Mouse (Mus musculus) limb, embryonic 13.5 days (tissue): ENCODE measurements at regions not wholly inside any gene's neighbourhood (a gene's known extent, or its start where the extent isn't known, plus 50 kb on each side); places are given as distances from the start of the nearest gene placed in this dataset.

Experiments
- ATAC-seq: fragments of 200-750 bp; cut with Nextera tagmentation; 2 replicates; pipeline ENCODE4 v1.8.0; 2017; ENCODE audit warnings: low read depth, moderate number of reproducible peaks, moderate TSS enrichment; ENCODE audit not compliant: low FRiP score
- H3K27ac ChIP-seq: fragments of 300-500 bp; sonication (generic); 2 replicates; pipeline ENCODE4 v1.5.1; 2015; ENCODE audit warnings: inconsistent platforms, mild to moderate bottlenecking, moderate library complexity
- H3K27me3 ChIP-seq: fragments of 300-500 bp; sonication (generic); 2 replicates; pipeline ENCODE4 v1.6.1; 2015; ENCODE audit warnings: mild to moderate bottlenecking, inconsistent platforms
- H3K36me3 ChIP-seq: fragments of 300-500 bp; sonication (generic); 2 replicates; pipeline ENCODE4 v1.6.1; 2015; ENCODE audit warnings: inconsistent platforms, mild to moderate bottlenecking, moderate library complexity
- H3K4me1 ChIP-seq: fragments of 300-500 bp; sonication (generic); 2 replicates; pipeline ENCODE4 v1.6.1; 2015; ENCODE audit warnings: inconsistent platforms
- H3K4me2 ChIP-seq: fragments of 300-500 bp; sonication (generic); replicated peaks from 2 replicates; pipeline ENCODE4 v1.6.1; 2015; ENCODE audit warnings: inconsistent platforms, mild to moderate bottlenecking, moderate library complexity
- H3K4me3 ChIP-seq: fragments of 300-500 bp; sonication (generic); 2 replicates; pipeline ENCODE4 v1.5.1; 2015; ENCODE audit warnings: moderate library complexity, mild to moderate bottlenecking, inconsistent platforms
- H3K9ac ChIP-seq: fragments of 300-500 bp; sonication (generic); 2 replicates; pipeline ENCODE4 v1.6.1; 2015; ENCODE audit warnings: mild to moderate bottlenecking, inconsistent platforms
- H3K9me3 ChIP-seq: fragments of 300-500 bp; sonication (generic); 2 replicates; pipeline ENCODE4 v1.6.1; 2016; ENCODE audit warnings: inconsistent platforms
- WGBS: fragments of 180-500 bp; shearing (Covaris S2); methylation state at CpG from one replicate; pipeline ENCODE4 v1.1.7; 2015; 5-methylcytosine and 5-hydroxymethylcytosine counted together

DNA sequence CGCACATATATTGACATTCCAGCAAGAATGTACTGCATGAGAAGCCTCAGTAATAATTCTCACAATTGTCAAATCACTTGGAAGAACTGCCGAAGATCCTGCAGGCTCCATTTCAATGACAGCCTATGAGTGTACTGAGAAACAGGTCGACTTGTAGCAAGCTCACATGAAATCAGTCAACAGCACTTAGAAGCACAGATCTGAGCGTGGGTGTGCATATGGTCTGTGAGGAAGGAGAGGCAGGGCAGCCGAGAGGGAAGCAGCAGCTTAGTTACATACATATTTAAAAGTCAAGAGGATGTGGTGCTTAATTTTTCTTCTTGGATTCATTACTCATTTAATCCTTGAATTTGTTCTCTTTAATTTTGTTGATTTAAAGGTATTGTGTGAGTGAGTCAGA is 967.4 kb upstream of the Epha7 start:
- Histone ChIP-seq H3K4me3 (no peak overlapping the region), H3K36me3 (no peaks in the 10 kb centered on the region), H3K27me3 (no peaks in the 10 kb centered on the region), H3K4me1 (no peaks in the 10 kb centered on the region), H3K27ac (no peak overlapping the region), H3K9ac (no peak overlapping the region), H3K9me3 (no peaks in the 10 kb centered on the region), H3K4me2 (no peak overlapping the region)
- ATAC-seq, result no peak
- WGBS, result 79% methylated on average over 5 of the region's 5 CpGs

GRCm38 (mm10) chr4:27846106-27846622 is 966.8 kb upstream of the Epha7 start:
- 94% methylated on average over 5 of the region's 5 CpGs for WGBS
- Histone ChIP-seq H3K9ac (no peak overlapping the region), H3K36me3 (no peaks in the 10 kb centered on the region)

GRCm38 (mm10) chr4:27856086-27856485 is 956.8 kb upstream of the Epha7 start:
- ATAC-seq, result no peak
- H3K36me3 ChIP-seq, result no peaks in the 10 kb centered on the region
- H3K27me3 ChIP-seq, result no peaks in the 10 kb centered on the region
- no peak overlapping the region for H3K9ac ChIP-seq
- no peaks in the 10 kb centered on the region for H3K4me1 ChIP-seq
- 88% methylated on average over 2 of the region's 2 CpGs for WGBS
- no peaks in the 10 kb centered on the region for H3K9me3 ChIP-seq
- no peak overlapping the region for H3K4me3 ChIP-seq
- H3K4me2 ChIP-seq, result no peak overlapping the region
- no peak overlapping the region for H3K27ac ChIP-seq

More at GRCm38 (mm10) chr4:27846106-27846622, 966.8 kb upstream of the Epha7 start:
- Histone ChIP-seq H3K9me3 (no peaks in the 10 kb centered on the region), H3K4me1 (no peaks in the 10 kb centered on the region), H3K4me3 (no peak overlapping the region), H3K27ac (no peak overlapping the region), H3K27me3 (no peaks in the 10 kb centered on the region), H3K4me2 (no peak overlapping the region)
- ATAC-seq, result no peak

DNA sequence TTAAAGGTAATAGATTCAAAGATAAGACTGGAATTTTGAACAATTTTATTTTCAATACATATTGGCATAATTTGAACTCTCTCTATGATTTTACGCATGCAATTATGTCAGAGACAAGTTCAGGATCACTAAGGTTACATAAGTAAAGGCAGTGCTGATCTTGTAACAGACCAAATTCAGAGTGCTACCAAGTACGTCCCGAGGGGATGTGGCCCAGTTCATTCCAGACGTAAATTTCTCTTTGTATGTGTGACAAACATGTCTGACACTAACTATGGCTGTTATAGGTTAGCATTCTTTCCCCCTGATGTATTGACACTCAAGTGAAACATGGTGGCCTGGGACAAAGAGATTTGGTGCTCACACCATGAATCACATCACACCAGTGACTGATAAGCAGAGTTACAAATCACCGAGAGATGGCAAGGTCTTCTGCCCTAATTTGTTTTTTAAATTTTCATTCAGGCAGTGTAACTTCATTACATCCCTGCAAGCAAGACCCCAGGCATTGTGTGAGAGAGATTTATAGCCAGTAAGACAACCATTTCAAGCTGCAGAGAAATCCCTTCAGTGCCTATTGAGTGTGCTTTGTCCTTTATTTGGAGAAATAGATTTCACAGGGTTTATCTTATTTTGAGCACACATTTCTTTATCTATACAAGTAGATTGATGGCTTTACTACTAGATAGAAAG is 925.5 kb upstream of the Epha7 start:
- H3K27ac ChIP-seq, result no peak overlapping the region

DNA sequence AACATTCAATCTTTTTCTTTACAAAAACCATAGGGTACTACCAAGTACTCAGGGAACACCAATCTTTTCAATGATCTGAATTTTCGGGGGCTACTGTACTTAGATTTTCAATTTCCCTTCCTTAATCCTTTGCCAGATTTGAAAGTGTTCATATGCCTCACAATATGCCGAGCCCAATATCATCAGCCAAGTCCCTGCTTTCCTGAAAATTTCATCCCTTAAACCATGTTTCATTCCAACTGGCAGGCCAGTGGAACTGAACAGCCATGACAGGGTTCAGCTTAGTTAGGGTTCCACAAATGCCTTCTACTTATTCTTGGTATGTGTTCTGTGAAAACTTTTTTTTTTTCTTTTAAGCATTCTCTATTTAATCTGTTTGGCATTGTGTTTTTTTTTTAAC is 916.5 kb upstream of the Epha7 start:
- Histone ChIP-seq H3K27me3 (no peaks in the 10 kb centered on the region), H3K27ac (no peak overlapping the region), H3K36me3 (no peaks in the 10 kb centered on the region), H3K9ac (no peak overlapping the region), H3K4me1 (no peaks in the 10 kb centered on the region), H3K9me3 (no peaks in the 10 kb centered on the region), H3K4me2 (no peak overlapping the region), H3K4me3 (no peak overlapping the region)
- WGBS, result 66% methylated on average over 2 of the region's 2 CpGs
- ATAC-seq, result no peak

More for the DNA sequence above, 925.5 kb upstream of the Epha7 start:
- no peaks in the 10 kb centered on the region for H3K4me1 ChIP-seq
- no peaks in the 10 kb centered on the region for H3K9me3 ChIP-seq
- WGBS, result 77% methylated on average over 5 of the region's 5 CpGs
- H3K4me2 ChIP-seq, result no peak overlapping the region
- no peaks in the 10 kb centered on the region for H3K27me3 ChIP-seq
- H3K4me3 ChIP-seq, result no peak overlapping the region
- H3K9ac ChIP-seq, result no peak overlapping the region
- no peak for ATAC-seq
- H3K36me3 ChIP-seq, result no peaks in the 10 kb centered on the region

GRCm38 (mm10) chr4:27945351-27945750 is 867.6 kb upstream of the Epha7 start:
- Histone ChIP-seq H3K27ac (no peak overlapping the region), H3K36me3 (no peaks in the 10 kb centered on the region), H3K4me1 (no peaks in the 10 kb centered on the region), H3K27me3 (no peaks in the 10 kb centered on the region), H3K9me3 (no peaks in the 10 kb centered on the region), H3K4me3 (no peak overlapping the region), H3K4me2 (no peak overlapping the region), H3K9ac (no peak overlapping the region)
- 85% methylated on average over 2 of the region's 2 CpGs for WGBS
- ATAC-seq, result no peak

DNA sequence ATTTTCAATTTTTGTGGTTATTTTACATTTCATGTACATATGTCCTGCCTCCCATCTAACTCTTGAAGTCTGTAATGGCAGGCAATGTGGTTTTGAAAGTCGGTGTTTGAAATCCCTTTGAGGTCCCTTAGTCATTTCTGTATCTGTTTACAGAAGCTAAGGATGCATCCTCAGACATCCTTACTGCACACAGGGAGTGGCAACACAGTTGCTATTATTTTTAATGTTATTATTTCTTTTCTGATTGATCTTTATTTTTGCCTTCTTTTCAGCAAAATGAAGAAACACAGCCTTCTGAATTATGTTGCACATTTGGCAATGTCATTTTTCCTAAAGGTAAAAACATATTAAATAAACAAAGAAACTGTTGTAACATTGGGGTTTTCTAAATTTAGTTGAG is 867.2 kb upstream of the Epha7 start:
- H3K27me3 ChIP-seq, result no peaks in the 10 kb centered on the region
- no peak for ATAC-seq
- 71% methylated on average over 1 of the region's 1 CpGs for WGBS

DNA sequence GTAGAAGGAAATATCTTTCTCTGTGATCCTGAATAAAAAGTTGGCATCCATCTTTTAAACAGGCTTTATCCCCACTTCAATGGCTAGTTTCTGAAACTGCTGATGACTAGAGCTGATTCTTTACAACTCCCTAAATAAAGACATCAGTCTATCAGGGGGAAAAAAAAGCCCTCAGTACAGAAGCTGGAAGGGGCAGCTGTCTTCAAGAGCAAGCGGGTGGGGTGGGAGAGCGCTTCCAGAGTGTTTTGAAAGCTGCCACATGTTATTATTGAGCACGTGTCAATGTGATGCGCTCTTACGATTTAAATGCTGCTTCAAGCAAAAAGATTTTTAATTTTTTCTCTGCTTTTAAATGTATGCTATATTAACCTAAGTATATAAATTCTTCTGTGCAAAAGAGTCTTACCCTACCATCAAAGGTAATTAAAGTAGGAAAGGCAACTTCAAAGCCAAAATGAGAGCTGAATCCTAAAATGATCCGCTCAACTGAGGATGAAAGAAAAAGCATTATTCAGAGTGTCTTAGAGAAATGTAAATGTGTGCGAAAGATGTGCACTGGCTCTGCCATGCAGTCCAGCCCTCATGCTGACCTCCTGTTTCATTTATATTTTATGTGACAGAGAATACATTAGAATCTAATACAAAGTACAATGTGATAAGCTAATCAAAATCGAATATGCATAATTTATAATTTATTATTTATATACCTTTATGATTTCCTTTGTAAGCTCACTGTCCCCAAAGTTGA is 862.8 kb upstream of the Epha7 start:
- Histone ChIP-seq H3K4me3 (no peak overlapping the region), H3K36me3 (no peaks in the 10 kb centered on the region), H3K27me3 (no peaks in the 10 kb centered on the region), H3K27ac (no peak overlapping the region), H3K4me1 (no peaks in the 10 kb centered on the region), H3K4me2 (no peak overlapping the region), H3K9ac (no peak overlapping the region), H3K9me3 (no peaks in the 10 kb centered on the region)
- ATAC-seq, result no peak
- 84% methylated on average over 8 of the region's 8 CpGs for WGBS

More for the DNA sequence above, 867.2 kb upstream of the Epha7 start:
- H3K4me3 ChIP-seq, result no peak overlapping the region
- H3K36me3 ChIP-seq, result no peaks in the 10 kb centered on the region
- H3K9ac ChIP-seq, result no peak overlapping the region
- H3K9me3 ChIP-seq, result no peaks in the 10 kb centered on the region
- H3K4me2 ChIP-seq, result no peak overlapping the region
- H3K4me1 ChIP-seq, result no peaks in the 10 kb centered on the region
- H3K27ac ChIP-seq, result no peak overlapping the region

- Histone ChIP-seq H3K9ac (no peak overlapping the region), H3K27me3 (no peaks in the 10 kb centered on the region), H3K4me2 (0 out of 2 replicates have a peak overlapping the region, but pooled peaks have one; percentile 2), H3K4me1 (no peaks in the 10 kb centered on the region), H3K36me3 (no peaks in the 10 kb centered on the region), H3K4me3 (no peak overlapping the region), H3K9me3 (no peaks in the 10 kb centered on the region), H3K27ac (no peak overlapping the region)
- WGBS, result 40% methylated on average over 7 of the region's 7 CpGs
- no peak for ATAC-seq
Observed at GRCm38 (mm10) chr4:27965046-27965681, 847.8 kb upstream of the Epha7 start.

GRCm38 (mm10) chr4:27970569-27970968 is 842.4 kb upstream of the Epha7 start:
- H3K4me3 ChIP-seq, result no peak overlapping the region
- H3K36me3 ChIP-seq, result no peaks in the 10 kb centered on the region
- H3K9ac ChIP-seq, result no peak overlapping the region
- H3K27me3 ChIP-seq, result no peaks in the 10 kb centered on the region
- H3K9me3 ChIP-seq, result no peaks in the 10 kb centered on the region
- WGBS, result 55% methylated on average over 5 of the region's 5 CpGs
- no peak for ATAC-seq
- no peak overlapping the region for H3K4me2 ChIP-seq
- no peak overlapping the region for H3K27ac ChIP-seq
- H3K4me1 ChIP-seq, result no peaks in the 10 kb centered on the region

- WGBS, result 75% methylated on average over 4 of the region's 4 CpGs
- Histone ChIP-seq H3K4me1 (no peaks in the 10 kb centered on the region), H3K36me3 (no peaks in the 10 kb centered on the region), H3K27ac (no peak overlapping the region), H3K9ac (no peak overlapping the region), H3K9me3 (no peaks in the 10 kb centered on the region), H3K4me3 (no peak overlapping the region), H3K4me2 (no peak overlapping the region), H3K27me3 (no peaks in the 10 kb centered on the region)
- ATAC-seq, result no peak
Observed at GRCm38 (mm10) chr4:27979210-27979771, 833.6 kb upstream of the Epha7 start.

GRCm38 (mm10) chr4:27979781-27980180 is 833.1 kb upstream of the Epha7 start:
- WGBS, result 90% methylated on average over 10 of the region's 10 CpGs
- no peak for ATAC-seq
- Histone ChIP-seq H3K4me1 (no peaks in the 10 kb centered on the region), H3K9ac (no peak overlapping the region), H3K36me3 (no peaks in the 10 kb centered on the region), H3K4me2 (no peak overlapping the region), H3K4me3 (no peak overlapping the region), H3K27me3 (no peaks in the 10 kb centered on the region), H3K27ac (no peak overlapping the region), H3K9me3 (no peaks in the 10 kb centered on the region)
